Mouse (Mus musculus) midbrain, embryonic 12.5 days (tissue): Measurements from ENCODE around the gene Galntl5. TPM values are rescaled to one million over a fixed set of nuclear protein-coding genes. Genes with fewer than 3 reads are reported as not detected.

ENCODE experiments used
- ATAC-seq: fragments of 200-750 bp; cut with Nextera tagmentation; 2 replicates; pipeline ENCODE4 v1.8.0; 2017; ENCODE audit warnings: low read depth, moderate TSS enrichment, moderate library complexity; ENCODE audit not compliant: low FRiP score
- H3K27ac ChIP-seq: fragments of 300-500 bp; sonication (generic); replicated peaks from 2 replicates; pipeline ENCODE4 v1.5.1; 2016; ENCODE audit warnings: mild to moderate bottlenecking
- H3K27me3 ChIP-seq: fragments of 300-500 bp; sonication (generic); 2 replicates; pipeline ENCODE4 v1.6.1; 2016; ENCODE audit warnings: mild to moderate bottlenecking
- H3K36me3 ChIP-seq: fragments of 300-500 bp; sonication (generic); 2 replicates; pipeline ENCODE4 v1.6.1; 2016
- H3K4me1 ChIP-seq: fragments of 300-500 bp; sonication (generic); 2 replicates; pipeline ENCODE4 v1.6.1; 2016
- H3K4me2 ChIP-seq: fragments of 300-500 bp; sonication (generic); replicated peaks from 2 replicates; pipeline ENCODE4 v1.6.1; 2016; ENCODE audit warnings: mild to moderate bottlenecking, moderate library complexity
- H3K4me3 ChIP-seq: fragments of 300-500 bp; sonication (generic); 2 replicates; pipeline ENCODE4 v1.5.1; 2016; ENCODE audit warnings: mild to moderate bottlenecking
- H3K9ac ChIP-seq: fragments of 300-500 bp; sonication (generic); replicated peaks from 2 replicates; pipeline ENCODE4 v1.6.1; 2016; ENCODE audit warnings: mild to moderate bottlenecking, moderate library complexity
- H3K9me3 ChIP-seq: fragments of 300-500 bp; sonication (generic); 2 replicates; pipeline ENCODE4 v1.6.1; 2016; ENCODE audit warnings: mild to moderate bottlenecking
- WGBS: fragments of 180-500 bp; shearing (Covaris S2); methylation state at CpG from one replicate; pipeline ENCODE4 v1.1.7; 2016; 5-methylcytosine and 5-hydroxymethylcytosine counted together
- microRNA-seq: library from miRNA; unstranded; fragments of <30 nt; microRNA quantifications from one replicate; pipeline ENCODE4, GENCODE M21; 2017
- polyA plus RNA-seq: library from polyadenylated mRNA; unstranded; fragments of >200 nt; fragmentation: Nextera tagmentation; extraction: Ambion mirVana; gene quantifications from 2 replicates; pipeline ENCODE4 v1.2.1, GENCODE M21; 2016

The Galntl5 gene
- polyA plus RNA-seq, 1 experiment from 2014 or later, result not detected

- H3K4me1 ChIP-seq, result no peaks in the 10 kb centered on the region
- no peak overlapping the region for H3K4me3 ChIP-seq
- H3K4me2 ChIP-seq, result no peak overlapping the region
- H3K27ac ChIP-seq, result no peak overlapping the region
- no peaks in the 10 kb centered on the region for H3K27me3 ChIP-seq
- H3K36me3 ChIP-seq, result peaks cover 74% of the 10 kb centered on the region
- no peak overlapping the region for H3K9ac ChIP-seq
- H3K9me3 ChIP-seq, result no peaks in the 10 kb centered on the region
- 74% methylated on average over 2 of the region's 2 CpGs for WGBS
- no peak for ATAC-seq
These were observed 75.4 kb downstream of the Galntl5 start for GRCm38 (mm10) chr5:25256686-25257085.

DNA sequence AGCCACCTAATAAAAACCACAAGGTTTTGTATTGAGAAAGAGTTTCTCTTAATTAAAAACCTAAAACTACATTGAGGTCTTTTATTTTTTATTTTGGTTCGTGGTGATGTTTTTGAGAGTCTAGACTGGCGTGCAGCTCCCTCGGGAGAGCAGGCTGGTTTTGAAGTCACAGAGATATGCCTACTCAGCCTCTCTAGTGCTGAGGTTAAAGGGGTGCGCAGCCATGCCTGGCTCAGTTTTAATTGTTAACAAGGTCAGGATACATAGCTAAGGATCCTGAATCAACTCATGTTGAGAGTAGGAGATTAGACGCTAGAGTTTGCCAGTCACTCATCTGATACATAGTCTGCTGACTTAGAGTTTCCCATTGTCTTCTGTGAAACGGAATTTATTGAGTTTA, 80.2 kb downstream of the Galntl5 start:
- H3K36me3 ChIP-seq, result peaks cover 79% of the 10 kb centered on the region
- H3K27ac ChIP-seq, result no peak overlapping the region
- H3K27me3 ChIP-seq, result no peaks in the 10 kb centered on the region
- no peaks in the 10 kb centered on the region for H3K9me3 ChIP-seq
- no peak overlapping the region for H3K4me3 ChIP-seq
- whole genome bisulfite sequencing, result 87% methylated on average over 6 of the region's 6 CpGs
- ATAC-seq, result no peak
- no peak overlapping the region for H3K4me2 ChIP-seq
- no peaks in the 10 kb centered on the region for H3K4me1 ChIP-seq
- H3K9ac ChIP-seq, result no peak overlapping the region

DNA sequence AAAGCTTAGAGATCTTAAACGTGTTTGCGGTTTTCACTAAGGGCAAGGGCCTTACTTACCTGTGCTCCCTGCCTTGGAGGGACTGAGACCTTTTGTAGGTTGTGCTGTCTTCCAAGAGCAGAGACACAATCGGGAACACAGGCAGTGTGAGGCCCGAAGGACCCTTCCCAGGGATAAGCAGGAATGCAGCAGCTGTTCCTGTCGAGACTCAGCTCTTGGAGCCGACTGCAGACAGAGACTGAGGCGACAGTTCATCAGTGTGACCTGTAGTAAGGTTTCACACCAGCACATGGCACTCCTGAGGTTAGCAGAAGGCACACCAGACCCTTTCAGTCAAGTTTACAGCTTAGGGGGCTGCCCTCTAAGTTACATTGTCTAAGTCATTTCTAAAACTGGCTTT, 81.0 kb downstream of the Galntl5 start:
- Histone ChIP-seq H3K36me3 (peaks cover 82% of the 10 kb centered on the region), H3K27me3 (no peaks in the 10 kb centered on the region), H3K4me3 (no peak overlapping the region), H3K9me3 (no peaks in the 10 kb centered on the region), H3K4me2 (no peak overlapping the region), H3K4me1 (no peaks in the 10 kb centered on the region), H3K27ac (no peak overlapping the region), H3K9ac (no peak overlapping the region)
- ATAC-seq, result no peak
- WGBS, result 88% methylated on average over 7 of the region's 7 CpGs

- peaks cover 66% of the 10 kb centered on the region for H3K36me3 ChIP-seq
- H3K27me3 ChIP-seq, result no peaks in the 10 kb centered on the region
- H3K9ac ChIP-seq, result no peak overlapping the region
- no peak for ATAC-seq
- no peak overlapping the region for H3K4me3 ChIP-seq
- no peak overlapping the region for H3K4me2 ChIP-seq
- H3K27ac ChIP-seq, result no peak overlapping the region
- no peaks in the 10 kb centered on the region for H3K9me3 ChIP-seq
- no peaks in the 10 kb centered on the region for H3K4me1 ChIP-seq
- WGBS, result 95% methylated on average over 4 of the region's 4 CpGs
These were observed 87.1 kb downstream of the Galntl5 start for GRCm38 (mm10) chr5:25268258-25268888.

Small RNAs within 50 kb of the gene (microRNA-seq; reads per million reads assigned to microRNA genes)
- not detected for gene Gm26051

Other genes with a start within 250 kb of the Galntl5 start
- gene Prkag2, start 80.8 kb upstream of the Galntl5 start, polyA plus RNA-seq, result 56.2 and 62.8 TPM in 2 replicates
- 40.6 and 42.5 TPM in 2 replicates for gene Galnt11, start 40.4 kb downstream of the Galntl5 start, polyA plus RNA-seq
- gene E130116L18Rik, start 41.7 kb downstream of the Galntl5 start, polyA plus RNA-seq, result not detected in 2 replicates